20 mouse cellular contexts compared by ENCODE assay signal in the genomic region with DNA sequence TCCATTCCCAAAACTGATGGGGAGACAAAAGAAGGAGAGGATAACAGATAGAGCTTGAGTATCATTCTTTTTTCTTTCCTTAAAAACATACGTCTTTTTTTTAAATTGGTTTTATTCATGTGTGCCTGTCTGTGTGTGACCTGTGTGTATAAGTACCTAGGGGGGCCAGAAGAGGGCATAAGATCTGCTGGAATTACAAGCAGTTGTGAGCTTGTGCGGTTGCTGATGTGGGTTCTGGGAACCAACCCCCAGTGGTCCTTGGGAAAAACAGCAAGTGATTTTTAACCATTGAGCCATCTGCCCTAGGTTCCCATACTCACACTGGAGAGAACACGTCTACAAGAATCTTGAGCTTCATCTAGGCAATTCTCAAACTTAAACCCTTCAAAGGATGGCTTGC. TPM values are rescaled to one million over a fixed set of nuclear protein-coding genes. Genes with fewer than 3 reads are reported as not detected.
DNase-seq lines count a peak whose midpoint lies in the region; ATAC-seq and TF ChIP-seq lines count a peak whose summit lies in the region.
"Had no signal": no experiment of that assay in that cellular context is flagged by ENCODE, and none has a peak within 500 bp of the region (broad histone marks: within the 10 kb centered on the region; RNA-seq: fewer than 3 reads in every experiment).

No protein-coding gene starts in this region.

- DNase-seq in layer of hippocampus, adult 2 months (ENCODE audit: low spot score in 2 of 2) = no peak
- DNase-seq in layer of hippocampus, postnatal 36 days = no peak
- DNase-seq in 3T3-L1 (ENCODE audit: low read depth, low spot score) (peak; percentile 20), 416B (ENCODE audit: low read depth) (peak; percentile 52)
- no peak for DNase-seq in urinary bladder, postnatal 36 days (ENCODE audit: low spot score in 2 of 2)
- DNase-seq in cerebellum, postnatal 4 days (ENCODE audit: low spot score in 2 of 2) = no peak
- DNase-seq: adrenal gland, postnatal 14 days; cerebellum, adult 9-11 months; gastrocnemius, postnatal 36 days; kidney, postnatal 36 days; layer of hippocampus, adult 9-11 months; midbrain, embryonic 14.5 days; thymus, postnatal 36 days had no signal

- H3K27ac ChIP-seq in layer of hippocampus, adult 2 months = no peak overlapping the region
- H3K27ac ChIP-seq: embryonic facial prominence, embryonic 12.5 days; heart, embryonic 10.5 days; hindbrain, embryonic 10.5 days; limb, embryonic 10.5 days had no signal

- H3K4me3 ChIP-seq in layer of hippocampus, adult 2 months = no peak overlapping the region
- H3K4me3 ChIP-seq: embryonic facial prominence, embryonic 12.5 days; erythroblast, embryonic 14.5 days; heart, embryonic 10.5 days; hindbrain, embryonic 10.5 days; limb, embryonic 10.5 days; megakaryocyte, embryonic 14.5 days had no signal

- ATAC-seq in megakaryocyte progenitor cell, adult 5-6 weeks (replicated peaks; ENCODE audit: poor library complexity) = 0 out of 2 replicates have a peak, but pooled peaks have one; percentile 38

- peak; percentile 37 for TF ChIP-seq CTCF in layer of hippocampus, adult 2 months (conservative IDR thresholded peaks at IDR 0.05)

RNA-seq across cellular contexts. Expression of a gene that starts 31.2 kb away (rescaled TPM):
- total RNA-seq in layer of hippocampus, adult 2 months (2021) = 10 to 100 TPM; 13.6 TPM
- 10 to 100 TPM; 11.0 to 12.9 TPM for total RNA-seq in layer of hippocampus, postnatal 36 days (2021)
- total RNA-seq in megakaryocyte progenitor cell, adult 5-6 weeks (2015) = 9.7 and 15.5 TPM in 2 replicates
- total RNA-seq in megakaryocyte progenitor cell, adult 5-6 weeks (2017) = 16.2 and 19.8 TPM in 2 replicates

RNA-seq across cellular contexts. Expression of a gene that starts 41.1 kb away (rescaled TPM):
- 10 to 100 TPM; 76.6 to 80.3 TPM for total RNA-seq in layer of hippocampus, adult 2 months (2021)
- total RNA-seq in layer of hippocampus, postnatal 36 days (2021) = 10 to 100 TPM; 80.6 to 82.3 TPM
- 29.5 and 31.0 TPM in 2 replicates for total RNA-seq in megakaryocyte progenitor cell, adult 5-6 weeks (2015)
- 33.4 and 44.1 TPM in 2 replicates for total RNA-seq in megakaryocyte progenitor cell, adult 5-6 weeks (2017)

Comparison
In these comparisons a context has a peak if more than half of its experiments do, and no peak if none do; other contexts are left out.
1. DNase-seq: peak in 3T3-L1 (single experiment) and 416B (single experiment); none in layer of hippocampus, adult 2 months (0 of 2), layer of hippocampus, postnatal 36 days (0 of 2), urinary bladder, postnatal 36 days (0 of 2) and cerebellum, postnatal 4 days (0 of 2).